Mouse (Mus musculus): Measurements from ENCODE around the gene Zan.

- TF ChIP-seq CTCF (IDR thresholded peaks at IDR 0.05; ENCODE audit: insufficient read depth, low read length) (no peak), POLR2A (IDR thresholded peaks at IDR 0.05; ENCODE audit: borderline replicate concordance, extremely low read depth, low read depth, low read length) (no peak)
Observed at GRCm38 (mm10) chr5:137474351-137474750, 2.5 kb downstream of the Zan start.

Data from lung, adult 2 months (tissue).